Mouse (Mus musculus): ENCODE measurements around the gene Tha1. TPM values are rescaled to one million over a fixed set of nuclear protein-coding genes. Genes with fewer than 3 reads are reported as not detected.

The Tha1 gene
- total RNA-seq (2021): 1 to 10 TPM; 2.8 to 3.0 TPM
- long read RNA-seq: 0 reads

GRCm38 (mm10) chr11:117872861-117873608 is at the start of gene Tha1:
Tha1 (minus strand) TSS chr11:117873481.
- peak; percentile 66 to 84 for DNase-seq (ENCODE audit: low spot score in 2 of 2)

GRCm38 (mm10) chr11:117919211-117919610 is 45.9 kb upstream of the Tha1 start:
- DNase-seq (ENCODE audit: low spot score in 2 of 2): peak in 1 of 2 experiments; percentile 23

GRCm38 (mm10) chr11:117918541-117918940 is 45.3 kb upstream of the Tha1 start:
- no peak for DNase-seq (ENCODE audit: low spot score in 2 of 2)

DNA sequence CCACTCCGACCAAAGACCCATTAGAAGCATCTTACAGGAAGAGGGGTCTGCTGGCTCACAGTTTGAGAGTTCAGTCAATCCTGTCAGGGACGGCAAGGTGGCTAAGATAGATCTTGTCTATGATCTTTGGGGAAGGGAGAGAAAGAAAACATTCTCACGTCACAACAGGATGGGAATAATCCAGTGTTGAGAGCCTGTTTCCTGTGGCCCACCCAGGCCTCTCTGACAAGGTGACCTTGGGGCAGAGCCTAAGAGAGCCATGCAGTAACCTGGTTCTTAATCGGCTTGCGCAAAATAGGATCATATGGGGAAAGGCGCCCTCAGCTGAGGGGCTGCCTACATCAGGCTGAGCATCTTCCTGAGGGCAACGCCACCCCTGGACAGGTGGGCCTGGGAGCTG is 42.6 kb upstream of the Tha1 start:
- no peak for DNase-seq (ENCODE audit: low spot score in 2 of 2)

DNA sequence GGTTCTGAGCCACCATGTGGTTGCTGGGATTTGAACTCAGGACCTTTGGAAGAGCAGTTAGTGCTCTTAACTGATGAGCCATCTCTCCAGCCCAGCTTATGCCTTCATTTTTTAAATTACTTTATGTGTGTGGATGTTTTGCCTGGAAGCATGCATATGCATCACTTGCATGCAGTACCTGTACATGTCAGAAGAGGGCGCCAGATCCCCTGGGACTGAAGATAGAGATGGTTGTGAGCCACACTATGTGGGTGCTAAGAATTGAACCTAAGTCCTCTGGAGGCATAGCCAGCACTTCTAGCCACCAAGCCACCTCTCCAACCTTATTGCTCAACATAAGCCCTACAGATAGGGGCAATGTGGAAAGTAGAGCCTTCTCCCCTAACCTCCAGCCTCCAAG is 42.1 kb upstream of the Tha1 start:
- DNase-seq (ENCODE audit: low spot score in 2 of 2): no peak

GRCm38 (mm10) chr11:117914531-117914930 is 41.2 kb upstream of the Tha1 start:
- DNase-seq (ENCODE audit: low spot score in 2 of 2): no peak

DNA sequence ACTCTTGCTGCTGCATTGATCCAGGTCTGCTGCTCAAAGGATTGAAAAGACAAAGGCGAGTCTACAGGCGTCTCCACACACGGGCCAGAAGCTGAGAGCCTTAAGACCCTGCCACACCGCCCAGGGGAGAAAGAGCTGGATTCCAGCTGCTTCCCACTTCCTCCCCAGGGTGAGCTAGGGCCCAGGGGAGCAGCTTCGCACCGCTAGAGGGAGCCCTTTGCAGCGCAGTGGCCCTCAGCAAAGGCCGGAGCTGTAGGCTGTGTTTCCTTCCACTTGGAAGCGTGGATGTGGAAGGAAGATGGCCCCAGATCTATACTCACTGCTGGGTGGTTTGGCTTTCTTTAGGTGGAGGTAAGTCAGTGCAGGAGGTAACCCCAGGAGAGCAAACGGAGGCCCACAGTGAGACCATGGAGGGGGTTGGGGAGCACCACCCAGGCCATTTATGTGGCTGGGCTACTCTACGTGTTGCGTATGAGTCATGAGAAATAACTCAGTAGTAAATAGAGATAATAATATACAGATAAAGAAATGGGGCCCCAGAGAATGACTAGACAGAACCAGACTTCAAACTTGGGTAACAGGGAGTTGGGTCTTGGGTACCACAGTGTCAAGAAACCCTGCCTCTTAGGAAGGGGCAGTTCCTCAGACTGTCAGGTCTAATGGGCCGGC is 39.5 kb upstream of the Tha1 start:
- peak; percentile 58 to 82 for DNase-seq (ENCODE audit: low spot score in 2 of 2)

GRCm38 (mm10) chr11:117909337-117909736 is 36.1 kb upstream of the Tha1 start:
- DNase-seq (ENCODE audit: low spot score in 2 of 2): no peak

DNA sequence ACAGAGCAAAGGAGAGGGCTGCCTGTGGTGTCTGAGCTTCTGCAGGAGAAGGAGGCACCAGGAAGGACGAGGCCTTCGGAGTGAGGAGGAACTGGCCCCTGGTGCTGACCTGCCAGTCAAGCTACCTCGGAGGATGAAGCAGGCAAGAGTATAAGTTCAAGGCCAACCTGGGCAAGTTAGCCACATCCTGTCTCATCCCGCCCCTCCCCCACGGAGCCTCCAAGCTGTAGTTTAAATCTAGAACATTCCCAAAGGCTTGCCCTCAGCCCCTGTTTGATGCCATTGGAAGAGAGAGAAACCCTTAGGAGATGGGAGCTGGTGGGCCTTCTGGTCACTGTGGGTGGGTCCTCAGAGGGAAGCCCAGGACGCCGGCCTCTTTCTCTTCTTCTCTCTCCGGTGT is 31.2 kb upstream of the Tha1 start:
- no peak for DNase-seq (ENCODE audit: low spot score in 2 of 2)

DNA sequence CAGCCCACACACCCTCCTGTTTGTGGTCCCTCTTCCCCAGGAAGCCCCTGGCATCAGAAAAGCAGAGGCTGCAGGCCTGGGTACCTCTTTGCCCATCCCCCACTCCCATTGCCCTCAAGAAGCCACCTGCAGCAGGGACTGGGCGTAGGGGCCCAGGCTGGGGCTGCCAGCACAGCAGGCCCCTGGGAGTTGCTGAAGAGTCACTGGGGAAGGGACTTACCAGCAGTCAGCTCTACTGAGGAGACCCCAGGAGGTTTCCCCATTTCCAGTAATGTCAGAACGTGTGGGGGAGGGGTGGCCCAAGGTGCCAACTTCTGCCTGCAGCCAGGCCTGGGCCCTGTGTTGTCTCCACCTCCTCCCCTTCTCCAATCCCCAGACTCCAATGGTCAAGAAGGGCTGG is 29.0 kb upstream of the Tha1 start:
- DNase-seq (ENCODE audit: low spot score in 2 of 2): no peak

DNA sequence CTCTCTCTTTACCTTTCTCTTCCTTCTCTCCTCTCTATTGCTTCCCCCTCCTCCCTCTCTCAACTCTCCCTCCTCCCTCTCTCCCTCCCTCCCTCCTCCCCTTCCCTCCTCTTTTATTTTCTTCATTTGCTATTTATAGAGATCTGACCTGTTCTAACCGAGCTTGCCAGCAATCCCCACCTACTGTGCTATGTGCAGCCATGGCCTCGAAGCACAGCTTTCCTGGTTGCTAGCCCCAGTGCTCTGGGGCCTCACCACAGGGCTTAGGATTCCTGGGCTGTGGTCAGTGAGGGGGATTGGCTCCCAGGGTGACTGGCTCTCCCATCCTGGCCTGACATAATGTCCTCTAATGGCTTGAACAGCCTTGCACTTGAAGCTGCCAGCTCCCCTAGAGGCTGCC is 23.3 kb upstream of the Tha1 start:
- DNase-seq (ENCODE audit: low spot score in 2 of 2): no peak

- no peak for DNase-seq (ENCODE audit: low spot score in 2 of 2)
Measured at GRCm38 (mm10) chr11:117894676-117895075, 21.4 kb upstream of the Tha1 start.

DNA sequence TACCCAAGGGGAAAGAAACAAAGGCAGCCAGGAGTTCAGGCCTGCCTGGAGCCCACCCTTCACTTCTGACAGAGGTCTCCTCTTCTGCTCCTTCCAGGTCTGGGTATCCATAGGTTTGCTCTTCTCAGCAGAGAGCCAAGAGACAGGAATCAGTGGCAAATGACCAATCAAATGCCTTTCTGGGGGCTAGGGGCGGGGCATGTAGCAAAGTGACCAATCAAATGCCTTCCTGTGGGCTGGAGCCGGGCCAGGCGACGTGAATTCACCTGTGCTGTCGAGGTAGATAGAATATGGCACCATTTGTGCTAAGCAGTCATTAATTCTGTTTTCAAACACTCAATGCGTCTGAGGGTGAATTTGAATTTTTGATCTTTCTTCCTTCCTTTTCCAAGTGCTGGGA is 18.9 kb upstream of the Tha1 start:
- no peak for DNase-seq (ENCODE audit: low spot score in 2 of 2)

DNA sequence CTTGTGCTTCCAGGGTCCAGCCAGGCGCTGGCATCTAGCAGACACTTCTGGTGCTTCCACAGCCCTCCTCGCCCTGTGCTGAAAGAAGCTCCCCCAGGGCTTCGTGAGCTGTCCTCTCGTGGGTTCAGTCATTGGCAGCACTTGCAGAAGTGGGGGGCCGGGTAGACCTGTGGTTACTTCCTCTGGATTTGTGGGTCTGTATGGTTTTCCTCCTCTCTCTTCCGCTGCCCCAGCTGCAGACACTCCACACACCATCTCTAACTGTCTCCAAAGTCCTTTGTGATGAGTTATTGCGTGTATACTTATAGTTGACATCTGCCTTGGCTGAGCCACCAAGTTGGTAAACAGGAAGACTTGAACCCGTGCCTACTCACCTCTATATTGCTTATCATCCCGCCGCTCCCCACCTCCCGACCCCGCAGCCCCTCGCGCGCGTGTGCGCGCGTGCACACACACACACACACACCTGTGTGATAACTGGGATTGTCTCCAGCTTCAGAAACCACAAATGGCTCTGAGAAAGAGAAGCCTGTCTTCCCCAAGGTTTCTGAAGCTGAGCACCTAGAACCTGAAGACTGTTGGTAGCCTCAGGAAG is 18.4 kb upstream of the Tha1 start:
- no peak for DNase-seq (ENCODE audit: low spot score in 2 of 2)

GRCm38 (mm10) chr11:117890519-117891282 is 17.4 kb upstream of the Tha1 start:
- no peak for DNase-seq (ENCODE audit: low spot score in 2 of 2)

- DNase-seq (ENCODE audit: low spot score in 2 of 2): no peak
Measured at GRCm38 (mm10) chr11:117889887-117890340, 16.6 kb upstream of the Tha1 start.

GRCm38 (mm10) chr11:117888853-117889822 is 15.9 kb upstream of the Tha1 start:
- no peak for DNase-seq (ENCODE audit: low spot score in 2 of 2)

DNA sequence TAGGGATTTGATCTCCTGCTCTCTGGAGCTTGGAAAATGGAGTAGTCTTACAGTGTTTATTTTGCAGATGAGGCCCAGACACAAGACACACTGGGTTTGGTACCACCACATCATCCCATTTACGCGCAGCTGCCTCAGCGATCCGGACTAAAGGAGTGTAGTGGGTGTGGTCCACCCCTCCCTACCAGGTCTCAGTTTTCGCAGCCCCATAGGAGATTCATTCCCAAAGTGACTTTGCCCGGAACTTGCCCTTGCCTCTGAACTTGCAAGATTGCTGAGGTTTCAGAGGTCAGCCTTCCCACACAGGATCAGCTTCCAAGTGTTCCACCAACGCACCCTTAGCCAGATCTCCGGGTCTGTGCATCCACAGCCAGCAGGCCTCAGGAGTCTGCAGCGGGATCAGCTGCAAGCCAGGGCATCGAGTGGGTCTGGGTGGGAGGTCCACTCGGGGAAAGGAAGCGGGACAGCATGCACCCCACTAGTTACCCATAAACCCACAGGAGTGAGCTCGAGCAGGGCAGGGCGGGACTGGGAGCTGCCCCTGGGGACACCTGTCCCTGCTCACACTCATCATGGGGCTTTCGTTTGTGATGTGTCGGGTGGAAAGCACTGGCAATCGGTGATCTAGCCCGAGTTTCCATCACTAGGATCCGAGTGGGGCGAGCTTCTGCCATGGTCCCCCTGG is 15.0 kb upstream of the Tha1 start:
- no peak for DNase-seq (ENCODE audit: low spot score in 2 of 2)

- DNase-seq (ENCODE audit: low spot score in 2 of 2): no peak
Measured at GRCm38 (mm10) chr11:117886000-117886399, 12.7 kb upstream of the Tha1 start.

- no peak for DNase-seq (ENCODE audit: low spot score in 2 of 2)
Measured at GRCm38 (mm10) chr11:117882208-117882607, 8.9 kb upstream of the Tha1 start.

Data from layer of hippocampus, adult 18-20 months (tissue).